Mouse (Mus musculus): ENCODE measurements around the gene Mta3. TPM values are rescaled to one million over a fixed set of nuclear protein-coding genes. Genes with fewer than 3 reads are reported as not detected.

Gene Mta3
- polyA plus RNA-seq, 2 experiments: 43.1 to 47.8 TPM

DNA sequence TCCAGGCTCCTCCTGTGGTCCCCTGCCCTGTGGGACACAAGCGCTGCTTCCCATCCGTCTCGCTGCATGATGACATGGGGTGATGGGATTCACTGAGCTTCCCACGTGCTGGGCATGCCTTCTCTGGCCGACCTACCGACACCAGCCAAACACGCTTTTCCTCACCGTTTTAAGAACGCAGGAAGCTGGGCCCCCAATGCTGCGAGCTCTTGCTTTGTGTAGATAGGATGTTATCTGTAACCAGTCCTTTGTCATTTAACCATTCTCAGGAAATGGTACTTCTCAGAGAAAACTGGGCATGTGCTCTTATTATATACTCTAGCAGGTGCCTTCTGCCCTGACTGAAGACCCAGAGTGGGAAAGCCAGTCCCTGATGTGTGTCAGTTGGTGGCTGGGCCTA is 62.3 kb downstream of the Mta3 start:
- H3K9ac ChIP-seq (ENCODE audit: low read depth, low read length, severe bottlenecking): no peak overlapping the region
- H3K4me3 ChIP-seq (replicated peaks; ENCODE audit: low read length): no peak overlapping the region
- no peaks in the 10 kb centered on the region for H3K4me1 ChIP-seq (ENCODE audit: control insufficient read depth, insufficient read depth, low read length)
- DNase-seq (ENCODE audit: low spot score) (no peak), ATAC-seq (ENCODE audit: low FRiP score, low read depth) (no peak)
- H3K4me2 ChIP-seq (replicated peaks; ENCODE audit: low read depth, low read length, severe bottlenecking): no peak overlapping the region
- H3K27me3 ChIP-seq (ENCODE audit: control insufficient read depth, insufficient read depth, low read length): no peaks in the 10 kb centered on the region
- no peaks in the 10 kb centered on the region for H3K9me3 ChIP-seq (ENCODE audit: control insufficient read depth, low read length)
- no peak overlapping the region for H3K27ac ChIP-seq (replicated peaks; ENCODE audit: low read depth, low read length)
- H3K36me3 ChIP-seq (ENCODE audit: control insufficient read depth, insufficient read depth, low read length): peaks cover 46% of the 10 kb centered on the region
- TF ChIP-seq POLR2A (IDR thresholded peaks at IDR 0.05; ENCODE audit: borderline replicate concordance, extremely low read depth, insufficient read depth, insufficient read length): no peak
- 90% methylated on average over 10 of the region's 10 CpGs for WGBS

- no peak for ATAC-seq (ENCODE audit: low FRiP score, low read depth)
- no peak overlapping the region for H3K27ac ChIP-seq (replicated peaks; ENCODE audit: low read depth, low read length)
- TF ChIP-seq POLR2A (IDR thresholded peaks at IDR 0.05; ENCODE audit: borderline replicate concordance, extremely low read depth, insufficient read depth, insufficient read length): no peak
These were observed 64.4 kb downstream of the Mta3 start for GRCm38 (mm10) chr17:83770371-83770770.

GRCm38 (mm10) chr17:83770931-83771330 is 65.0 kb downstream of the Mta3 start:
- H3K4me2 ChIP-seq (replicated peaks; ENCODE audit: low read depth, low read length, severe bottlenecking): no peak overlapping the region
- 90% methylated on average over 7 of the region's 7 CpGs for WGBS
- no peaks in the 10 kb centered on the region for H3K9me3 ChIP-seq (ENCODE audit: control insufficient read depth, low read length)
- TF ChIP-seq POLR2A (IDR thresholded peaks at IDR 0.05; ENCODE audit: borderline replicate concordance, extremely low read depth, insufficient read depth, insufficient read length): no peak
- H3K9ac ChIP-seq (ENCODE audit: low read depth, low read length, severe bottlenecking): no peak overlapping the region
- no peak overlapping the region for H3K4me3 ChIP-seq (replicated peaks; ENCODE audit: low read length)
- no peak overlapping the region for H3K27ac ChIP-seq (replicated peaks; ENCODE audit: low read depth, low read length)
- ATAC-seq (ENCODE audit: low FRiP score, low read depth) (no peak), DNase-seq (ENCODE audit: low spot score) (no peak)
- no peaks in the 10 kb centered on the region for H3K27me3 ChIP-seq (ENCODE audit: control insufficient read depth, insufficient read depth, low read length)
- no peaks in the 10 kb centered on the region for H3K4me1 ChIP-seq (ENCODE audit: control insufficient read depth, insufficient read depth, low read length)
- peaks cover 38% of the 10 kb centered on the region for H3K36me3 ChIP-seq (ENCODE audit: control insufficient read depth, insufficient read depth, low read length)

More at GRCm38 (mm10) chr17:83770371-83770770, 64.4 kb downstream of the Mta3 start:
- WGBS: 78% methylated on average over 6 of the region's 6 CpGs
- no peaks in the 10 kb centered on the region for H3K9me3 ChIP-seq (ENCODE audit: control insufficient read depth, low read length)
- DNase-seq (ENCODE audit: low spot score): no peak
- no peak overlapping the region for H3K9ac ChIP-seq (ENCODE audit: low read depth, low read length, severe bottlenecking)
- no peaks in the 10 kb centered on the region for H3K27me3 ChIP-seq (ENCODE audit: control insufficient read depth, insufficient read depth, low read length)
- peaks cover 32% of the 10 kb centered on the region for H3K36me3 ChIP-seq (ENCODE audit: control insufficient read depth, insufficient read depth, low read length)
- H3K4me3 ChIP-seq (replicated peaks; ENCODE audit: low read length): no peak overlapping the region
- H3K4me1 ChIP-seq (ENCODE audit: control insufficient read depth, insufficient read depth, low read length): no peaks in the 10 kb centered on the region
- H3K4me2 ChIP-seq (replicated peaks; ENCODE audit: low read depth, low read length, severe bottlenecking): no peak overlapping the region

DNA sequence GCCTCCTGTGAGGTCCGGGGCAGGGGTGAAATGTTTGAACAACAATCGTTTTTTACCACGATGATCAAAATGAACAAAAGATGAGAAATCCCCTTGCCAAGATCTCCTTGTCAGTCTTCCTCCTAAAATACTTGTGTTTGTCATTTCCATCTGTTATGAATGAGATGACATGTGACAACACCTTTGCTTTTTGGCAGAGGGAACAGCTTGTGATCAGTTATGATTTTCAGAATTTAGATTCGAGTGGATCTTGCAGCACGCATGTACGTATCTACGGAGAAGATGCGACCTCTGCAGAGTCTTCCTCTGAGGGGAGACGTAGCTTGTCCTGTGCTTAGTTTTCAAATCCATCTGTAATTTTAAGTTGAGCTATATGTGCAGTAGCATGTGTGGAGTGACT is 66.1 kb downstream of the Mta3 start:
- H3K27ac ChIP-seq (replicated peaks; ENCODE audit: low read depth, low read length): no peak overlapping the region
- 92% methylated on average over 9 of the region's 9 CpGs for WGBS

DNA sequence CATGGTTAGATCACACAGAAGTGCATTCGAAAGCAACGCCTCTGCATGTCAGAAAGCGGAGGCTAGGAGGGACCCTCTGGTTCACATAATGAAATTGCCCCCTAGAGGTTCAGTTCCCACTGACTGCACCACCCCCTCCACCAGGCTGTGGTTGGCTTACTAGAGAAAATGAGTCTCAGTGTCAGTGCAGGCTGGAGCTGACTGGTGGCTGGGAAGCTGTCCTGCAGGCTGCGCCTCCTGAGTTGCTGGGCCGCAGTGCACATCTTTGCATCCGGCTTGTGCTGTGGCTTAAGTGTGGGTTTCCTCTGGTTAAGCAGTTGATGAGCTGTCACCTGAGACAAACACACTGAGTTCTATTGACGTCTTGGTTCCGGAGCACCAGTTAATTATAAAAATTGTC is 66.7 kb downstream of the Mta3 start:
- no peaks in the 10 kb centered on the region for H3K9me3 ChIP-seq (ENCODE audit: control insufficient read depth, low read length)
- no peaks in the 10 kb centered on the region for H3K27me3 ChIP-seq (ENCODE audit: control insufficient read depth, insufficient read depth, low read length)
- H3K36me3 ChIP-seq (ENCODE audit: control insufficient read depth, insufficient read depth, low read length): peaks cover 32% of the 10 kb centered on the region
- H3K4me2 ChIP-seq (replicated peaks; ENCODE audit: low read depth, low read length, severe bottlenecking): no peak overlapping the region
- no peak overlapping the region for H3K4me3 ChIP-seq (replicated peaks; ENCODE audit: low read length)
- 0 out of 2 replicates have a peak, but pooled peaks have one; percentile 34 for ATAC-seq (ENCODE audit: low FRiP score, low read depth)
- no peak for TF ChIP-seq POLR2A (IDR thresholded peaks at IDR 0.05; ENCODE audit: borderline replicate concordance, extremely low read depth, insufficient read depth, insufficient read length)
- H3K27ac ChIP-seq (replicated peaks; ENCODE audit: low read depth, low read length): no peak overlapping the region
- peak; percentile 22 for DNase-seq (ENCODE audit: low spot score)
- H3K4me1 ChIP-seq (ENCODE audit: control insufficient read depth, insufficient read depth, low read length): no peaks in the 10 kb centered on the region
- 53% methylated on average over 8 of the region's 8 CpGs for WGBS
- no peak overlapping the region for H3K9ac ChIP-seq (ENCODE audit: low read depth, low read length, severe bottlenecking)

More for the DNA sequence above, 66.1 kb downstream of the Mta3 start:
- Histone ChIP-seq H3K36me3 (ENCODE audit: control insufficient read depth, insufficient read depth, low read length) (peaks cover 38% of the 10 kb centered on the region), H3K4me3 (replicated peaks; ENCODE audit: low read length) (no peak overlapping the region), H3K9ac (ENCODE audit: low read depth, low read length, severe bottlenecking) (no peak overlapping the region), H3K9me3 (ENCODE audit: control insufficient read depth, low read length) (no peaks in the 10 kb centered on the region), H3K4me2 (replicated peaks; ENCODE audit: low read depth, low read length, severe bottlenecking) (no peak overlapping the region), H3K27me3 (ENCODE audit: control insufficient read depth, insufficient read depth, low read length) (no peaks in the 10 kb centered on the region), H3K4me1 (ENCODE audit: control insufficient read depth, insufficient read depth, low read length) (no peaks in the 10 kb centered on the region)
- no peak for DNase-seq (ENCODE audit: low spot score)
- no peak for TF ChIP-seq POLR2A (IDR thresholded peaks at IDR 0.05; ENCODE audit: borderline replicate concordance, extremely low read depth, insufficient read depth, insufficient read length)
- ATAC-seq (ENCODE audit: low FRiP score, low read depth): no peak

GRCm38 (mm10) chr17:83776965-83777364 is 71.0 kb downstream of the Mta3 start:
- H3K36me3 ChIP-seq (ENCODE audit: control insufficient read depth, insufficient read depth, low read length): peaks cover 30% of the 10 kb centered on the region
- no peak for TF ChIP-seq POLR2A (IDR thresholded peaks at IDR 0.05; ENCODE audit: borderline replicate concordance, extremely low read depth, insufficient read depth, insufficient read length)
- H3K4me3 ChIP-seq (replicated peaks; ENCODE audit: low read length): no peak overlapping the region
- H3K27me3 ChIP-seq (ENCODE audit: control insufficient read depth, insufficient read depth, low read length): no peaks in the 10 kb centered on the region
- DNase-seq (ENCODE audit: low spot score) (no peak), ATAC-seq (ENCODE audit: low FRiP score, low read depth) (no peak)
- no peak overlapping the region for H3K27ac ChIP-seq (replicated peaks; ENCODE audit: low read depth, low read length)
- H3K9ac ChIP-seq (ENCODE audit: low read depth, low read length, severe bottlenecking): no peak overlapping the region
- H3K4me2 ChIP-seq (replicated peaks; ENCODE audit: low read depth, low read length, severe bottlenecking): no peak overlapping the region
- WGBS: 93% methylated on average over 7 of the region's 7 CpGs
- H3K9me3 ChIP-seq (ENCODE audit: control insufficient read depth, low read length): no peaks in the 10 kb centered on the region
- no peaks in the 10 kb centered on the region for H3K4me1 ChIP-seq (ENCODE audit: control insufficient read depth, insufficient read depth, low read length)

Data from limb, embryonic 14.5 days (tissue).